ENCODE assay signal across 11 mouse cellular contexts in genomic region chr4:41255564-41256210, GRCm38 (mm10). TPM values are rescaled to one million over a fixed set of nuclear protein-coding genes. Genes with fewer than 3 reads are reported as not detected.
A peak's percentile ranks its signal among the peaks of the same experiment; 100 is the strongest.
DNase-seq lines count a peak whose midpoint lies in the region; ATAC-seq and TF ChIP-seq lines count a peak whose summit lies in the region.
"Had no signal": no experiment of that assay in that cellular context is flagged by ENCODE, and none has a peak within 500 bp of the region (broad histone marks: within the 10 kb centered on the region; RNA-seq: fewer than 3 reads in every experiment).

No protein-coding gene starts in this region.

- DNase-seq in lung, adult 2 months: no peak
- peak; percentile 36 to 40 for DNase-seq in heart, adult 2 months
- DNase-seq in layer of hippocampus, adult 9-10 months (ENCODE audit: low spot score): peak; percentile 17
- peak; percentile 56 for DNase-seq in skeletal muscle tissue, adult 2 months (ENCODE audit: low read depth, low spot score)
- DNase-seq in adrenal gland, postnatal 10 days: no peak
- DNase-seq in adipocyte (ENCODE audit: low spot score): no peak
- DNase-seq in urinary bladder, postnatal 36 days (ENCODE audit: low spot score in 2 of 2): no peak
- DNase-seq: lung, postnatal 4 days had no signal

- H3K9me3 ChIP-seq in lung, embryonic 15.5 days: no peaks in the 10 kb centered on the region
- H3K9me3 ChIP-seq: forebrain, embryonic 10.5 days had no signal

- H3K9ac ChIP-seq in lung, embryonic 15.5 days: no peak overlapping the region
- H3K9ac ChIP-seq in heart, adult 2 months (ENCODE audit: low read depth, low read length): peak overlapping the region; percentile 43

- H3K79me2 ChIP-seq in heart, adult 2 months (replicated peaks; ENCODE audit: control insufficient read depth, insufficient read depth, low read length): peaks cover 2% of the 10 kb centered on the region; the same call in 1 of the 2 replicates

- 0 out of 2 replicates have a peak overlapping the region, but pooled peaks have one; percentile 48 for H3K27ac ChIP-seq in lung, embryonic 15.5 days
- H3K27ac ChIP-seq in heart, adult 2 months: peak overlapping the region; percentile 89
- H3K27ac ChIP-seq: forebrain, embryonic 10.5 days had no signal

- H3K27me3 ChIP-seq in lung, embryonic 15.5 days: no peaks in the 10 kb centered on the region
- H3K27me3 ChIP-seq in heart, adult 2 months (ENCODE audit: control insufficient read depth, insufficient read depth, low read length): no peaks in the 10 kb centered on the region

- 78% methylated on average over 12 of the region's 12 CpGs for WGBS in lung, embryonic 15.5 days
- 65% methylated on average over 12 of the region's 12 CpGs for WGBS in lung, adult 2 months
- WGBS in heart, adult 2 months: 20% methylated on average over 12 of the region's 12 CpGs

- intact Hi-C loops in heart, adult 2 months (cut with DNase I): no loop called here

- no peak overlapping the region for H3K4me3 ChIP-seq in lung, embryonic 15.5 days
- H3K4me3 ChIP-seq in lung, adult 2 months (replicated peaks; ENCODE audit: extremely low read depth, low read depth, low read length): no peak overlapping the region
- H3K4me3 ChIP-seq in heart, adult 2 months: peak overlapping the region; percentile 39
- H3K4me3 ChIP-seq: forebrain, embryonic 10.5 days had no signal

- TF ChIP-seq POLR2A in lung, adult 2 months (IDR thresholded peaks at IDR 0.05; ENCODE audit: borderline replicate concordance, extremely low read depth, low read depth, low read length): no peak
- peak; percentile 53 for TF ChIP-seq POLR2A in heart, adult 2 months (IDR thresholded peaks at IDR 0.05; ENCODE audit: insufficient read depth, low read depth, low read length)

- no peak overlapping the region for H3K4me2 ChIP-seq in lung, embryonic 15.5 days

- no peak for TF ChIP-seq CTCF in lung, adult 2 months (IDR thresholded peaks at IDR 0.05; ENCODE audit: insufficient read depth, low read length)
- TF ChIP-seq CTCF in heart, adult 2 months (IDR thresholded peaks at IDR 0.05): no peak

- peaks cover 8% of the 10 kb centered on the region for H3K36me3 ChIP-seq in lung, embryonic 15.5 days
- H3K36me3 ChIP-seq in heart, adult 2 months (ENCODE audit: control insufficient read depth, insufficient read depth, low read length): peaks cover 15% of the 10 kb centered on the region

- no peaks in the 10 kb centered on the region for H3K4me1 ChIP-seq in lung, embryonic 15.5 days
- H3K4me1 ChIP-seq in lung, adult 2 months (ENCODE audit: control insufficient read depth, insufficient read depth, low read length): peaks cover 2% of the 10 kb centered on the region; the same call in 1 of the 2 replicates
- H3K4me1 ChIP-seq in heart, adult 2 months (ENCODE audit: control insufficient read depth, insufficient read depth, low read length): peaks cover 3% of the 10 kb centered on the region
- H3K4me1 ChIP-seq: forebrain, embryonic 10.5 days had no signal

- ATAC-seq in lung, embryonic 15.5 days (ENCODE audit: borderline replicate concordance, extremely low read depth, low FRiP score, low TSS enrichment): no peak
- ATAC-seq: hindbrain, embryonic 16.5 days had no signal

- no peak for TF ChIP-seq EP300 in heart, adult 2 months (IDR thresholded peaks at IDR 0.05; ENCODE audit: insufficient read depth, low read depth, low read length)

RNA-seq across cellular contexts. Expression of gene Ubap2, which starts 19.3 kb away (rescaled TPM):
- polyA plus RNA-seq in lung, embryonic 15.5 days (2015; fragmentation: Nextera tagmentation; extraction: Ambion mirVana): 55.1 and 55.9 TPM in 2 replicates
- polyA plus RNA-seq in lung, adult 2 months (2012; rRNA removed): 53.1 and 62.2 TPM in 2 replicates
- total RNA-seq in heart, adult 2 months (2021): 10 to 100 TPM; 50.3 to 57.4 TPM
- polyA plus RNA-seq in heart, adult 2 months (2012; rRNA removed): 34.0 and 44.5 TPM in 2 replicates
- 10 to 100 TPM; 39.0 to 46.7 TPM for total RNA-seq in adrenal gland, postnatal 10 days (2021)

RNA-seq across cellular contexts. Expression of gene Dcaf12, which starts 59.0 kb away (rescaled TPM):
- polyA plus RNA-seq in lung, embryonic 15.5 days (2015; fragmentation: Nextera tagmentation; extraction: Ambion mirVana): 67.5 and 67.6 TPM in 2 replicates
- 21.9 and 28.3 TPM in 2 replicates for polyA plus RNA-seq in lung, adult 2 months (2012; rRNA removed)
- 10 to 100 TPM; 31.5 to 57.9 TPM for total RNA-seq in heart, adult 2 months (2021)
- polyA plus RNA-seq in heart, adult 2 months (2012; rRNA removed): 26.5 and 32.4 TPM in 2 replicates
- total RNA-seq in adrenal gland, postnatal 10 days (2021): 10 to 100 TPM; 47.2 to 51.8 TPM

Comparison
In these comparisons a context has a peak if more than half of its experiments do, and no peak if none do; other contexts are left out.
1. DNase-seq: peak in heart, adult 2 months (2 of 2), layer of hippocampus, adult 9-10 months (single experiment) and skeletal muscle tissue, adult 2 months (single experiment); none in lung, adult 2 months (single experiment), adrenal gland, postnatal 10 days (single experiment), adipocyte (single experiment) and urinary bladder, postnatal 36 days (0 of 2).